Mouse (Mus musculus) layer of hippocampus, adult 9-10 months (tissue): ENCODE measurements at regions not wholly inside any gene's neighbourhood (a gene's known extent, or its start where the extent isn't known, plus 50 kb on each side); places are given as distances from the start of the nearest gene placed in this dataset.
"Not testable (repeated sequence)": the region's sequence is repeated elsewhere in the genome, so short reads cannot be mapped to it uniquely, and the experiment has no call there.

Experiments used
- DNase-seq: peaks from one replicate; pipeline ENCODE4 v3.0.0; 2022; ENCODE audit warnings: low spot score

GRCm38 (mm10) chr1:193536552-193536951, 166.5 kb upstream of the Camk1g start:
- DNase-seq = no peak

GRCm38 (mm10) chr1:193534449-193534848, 164.4 kb upstream of the Camk1g start:
- DNase-seq = no peak

GRCm38 (mm10) chr1:193526501-193526900, 156.4 kb upstream of the Camk1g start:
- DNase-seq = no peak

DNA sequence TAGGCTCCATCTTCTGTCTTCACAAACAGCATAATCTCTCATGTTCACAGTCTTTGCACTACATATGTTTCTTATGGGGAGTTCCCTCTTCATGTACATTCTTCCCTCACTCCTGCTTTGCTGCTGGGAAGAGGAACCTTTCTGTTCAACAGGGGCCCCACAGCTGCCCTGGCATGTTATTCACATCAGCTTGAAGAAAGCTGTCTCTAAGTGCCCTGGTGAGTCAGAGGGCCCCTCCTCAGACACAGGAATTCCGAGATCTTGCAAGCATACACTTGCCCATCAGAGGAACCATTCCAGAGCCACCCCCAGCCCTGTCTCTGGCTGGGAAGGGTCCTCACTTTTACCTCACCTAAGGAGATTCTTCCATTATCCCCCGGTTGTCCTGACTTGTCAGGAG, 151.9 kb upstream of the Camk1g start:
- DNase-seq = no peak

GRCm38 (mm10) chr1:193518840-193519239, 148.7 kb upstream of the Camk1g start:
- DNase-seq = no peak

DNA sequence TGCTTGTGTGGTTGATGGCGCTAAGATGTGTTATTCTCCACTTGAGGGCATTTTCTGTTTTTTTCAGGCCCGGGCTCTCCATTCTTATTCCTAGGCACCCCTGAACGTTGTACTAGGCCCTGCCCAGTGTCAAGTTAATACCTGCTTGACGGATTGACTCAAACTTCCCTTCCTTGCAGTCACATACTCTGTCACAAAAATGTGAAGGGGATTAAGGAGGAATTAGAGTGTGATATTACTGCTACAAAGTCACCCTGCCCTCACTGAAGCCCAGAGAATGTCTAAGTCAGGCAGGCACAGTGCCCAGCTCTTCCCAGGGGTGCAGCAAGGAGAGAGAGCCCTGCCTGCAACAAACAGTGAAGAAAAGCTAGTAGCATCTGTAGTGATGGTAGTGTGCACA, 147.9 kb upstream of the Camk1g start:
- DNase-seq = no peak

GRCm38 (mm10) chr1:193517293-193517692, 147.2 kb upstream of the Camk1g start:
- DNase-seq = no peak

GRCm38 (mm10) chr1:193516395-193516794, 146.3 kb upstream of the Camk1g start:
- no peak for DNase-seq

- DNase-seq = no peak
Observed at GRCm38 (mm10) chr1:193513929-193514710, 144.0 kb upstream of the Camk1g start.

- DNase-seq = no peak
Observed at GRCm38 (mm10) chr1:193510066-193510793, 140.1 kb upstream of the Camk1g start.

DNA sequence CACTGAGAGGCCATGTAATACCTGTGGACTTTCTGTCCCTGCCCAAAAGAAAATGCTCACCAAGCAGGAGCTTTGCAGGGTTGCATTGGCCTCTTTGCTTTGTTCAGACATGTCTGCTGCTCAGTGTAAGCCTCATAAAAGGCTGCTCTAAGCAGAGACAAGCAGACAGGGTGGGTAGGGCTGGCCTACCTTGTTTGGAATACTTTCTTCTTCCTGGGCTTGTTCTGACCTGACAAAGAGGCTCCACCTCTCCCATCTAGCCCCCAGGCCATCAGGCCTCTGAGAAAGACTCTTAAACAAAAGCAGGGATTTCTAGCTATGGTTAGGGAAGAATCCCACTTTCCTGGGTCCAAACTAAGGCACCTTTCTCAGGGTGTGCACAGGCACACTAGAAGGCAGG, 138.2 kb upstream of the Camk1g start:
- no peak for DNase-seq

DNA sequence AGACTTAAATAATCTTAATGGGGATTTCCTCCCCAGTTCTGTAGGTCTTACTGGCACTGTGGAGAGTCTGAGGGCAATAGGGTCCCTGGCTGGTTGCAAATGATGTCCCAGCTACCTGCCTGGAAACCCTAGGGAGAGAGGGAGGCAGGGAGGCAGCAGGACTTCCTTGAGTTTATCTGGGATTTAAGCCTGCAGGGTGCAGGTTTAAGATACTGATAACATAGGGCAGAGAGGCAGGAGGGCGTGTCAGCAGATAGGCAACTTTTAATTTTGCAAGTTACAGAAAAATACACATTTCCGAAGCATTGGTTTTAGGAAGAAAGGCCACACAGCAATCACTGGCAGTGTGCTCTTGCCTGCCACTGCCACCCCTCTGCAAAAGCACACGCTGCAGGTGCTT, 136.9 kb upstream of the Camk1g start:
- no peak for DNase-seq

- no peak for DNase-seq
Observed at GRCm38 (mm10) chr1:193505381-193505780, 135.3 kb upstream of the Camk1g start.

DNA sequence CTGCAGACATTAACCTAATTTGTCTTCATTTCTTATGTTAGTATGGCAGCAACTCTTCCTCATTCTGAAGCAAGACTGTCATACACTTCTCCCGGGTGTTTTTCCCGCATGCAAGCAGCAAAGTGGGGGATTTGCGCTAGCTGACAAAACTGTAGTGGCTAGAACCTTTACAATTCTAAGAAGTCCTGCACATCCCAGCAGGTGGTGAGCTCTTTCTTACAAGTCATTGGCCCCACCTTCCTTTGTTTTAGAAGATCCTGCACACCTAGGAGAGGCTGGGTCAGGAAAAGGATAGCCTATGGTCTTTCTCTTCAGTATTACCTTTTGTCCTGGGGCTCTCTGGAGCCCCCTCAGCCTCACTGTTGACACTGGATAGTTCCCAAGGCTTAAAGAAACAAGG, 134.5 kb upstream of the Camk1g start:
- no peak for DNase-seq

- peak; percentile 43 for DNase-seq
Observed at GRCm38 (mm10) chr1:193503624-193504325, 133.7 kb upstream of the Camk1g start.

DNA sequence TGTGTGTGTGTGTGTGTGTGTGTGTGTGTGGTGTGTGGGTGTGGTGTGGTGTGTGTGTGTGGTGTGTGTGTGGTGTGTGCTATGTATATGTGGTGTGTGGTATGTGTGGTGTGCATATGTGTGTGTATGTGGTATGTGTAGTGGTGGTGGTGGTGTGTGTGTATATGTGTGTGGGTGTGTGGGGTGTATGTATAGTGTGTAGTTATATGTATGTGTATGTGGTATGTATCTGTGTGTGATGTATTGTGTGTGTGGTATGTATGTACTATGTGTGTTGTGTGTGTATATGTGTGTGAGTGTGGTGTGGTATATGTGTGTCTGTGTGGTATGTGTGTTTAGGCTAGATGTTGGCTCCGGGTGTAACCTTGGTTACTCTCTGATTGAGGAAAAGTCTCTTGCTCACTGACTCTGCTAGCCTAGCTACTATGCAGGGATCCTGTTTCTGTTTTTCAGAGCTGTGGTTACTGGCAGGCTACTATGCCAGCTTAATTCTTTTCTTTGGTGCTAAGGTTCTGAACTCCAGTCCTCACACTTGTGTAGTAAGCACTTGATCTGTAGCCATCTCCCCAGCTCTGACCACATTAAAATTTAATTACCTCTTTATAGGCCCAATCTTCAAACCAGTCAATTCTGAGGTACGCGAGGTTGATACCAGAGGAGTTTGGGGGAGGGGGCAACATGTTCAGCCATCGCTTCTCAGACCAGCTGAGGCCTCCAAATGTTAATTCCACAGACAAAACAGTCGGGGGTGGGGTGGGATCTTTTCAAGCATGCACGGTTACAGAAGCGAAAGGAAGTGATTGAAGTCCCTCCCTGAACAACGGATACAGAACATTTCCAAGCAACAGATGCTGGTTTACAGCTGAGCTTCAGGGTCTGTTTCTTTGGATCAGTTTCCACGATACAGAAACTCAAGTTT, 126.4 kb upstream of the Camk1g start:
- no peak for DNase-seq

DNA sequence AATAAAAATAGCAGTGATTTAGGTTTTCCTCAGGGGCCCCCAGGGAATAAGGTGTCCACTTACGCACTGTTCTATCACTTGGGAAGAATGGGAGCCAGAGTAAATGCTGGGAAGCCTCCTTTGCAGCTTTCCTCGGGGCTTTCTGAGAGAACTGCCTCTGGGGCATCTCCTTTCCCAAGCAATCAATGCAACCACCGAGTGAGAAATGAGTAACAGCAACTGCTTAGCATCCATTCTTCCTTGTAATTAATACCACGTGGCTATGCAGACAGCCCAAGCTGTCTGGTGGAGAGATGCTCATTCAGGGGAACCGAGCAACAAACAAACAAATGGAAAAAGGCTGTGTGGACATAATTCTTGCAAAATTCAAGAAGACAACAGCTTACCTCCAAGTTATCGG, 117.9 kb upstream of the Camk1g start:
- DNase-seq = no peak

DNA sequence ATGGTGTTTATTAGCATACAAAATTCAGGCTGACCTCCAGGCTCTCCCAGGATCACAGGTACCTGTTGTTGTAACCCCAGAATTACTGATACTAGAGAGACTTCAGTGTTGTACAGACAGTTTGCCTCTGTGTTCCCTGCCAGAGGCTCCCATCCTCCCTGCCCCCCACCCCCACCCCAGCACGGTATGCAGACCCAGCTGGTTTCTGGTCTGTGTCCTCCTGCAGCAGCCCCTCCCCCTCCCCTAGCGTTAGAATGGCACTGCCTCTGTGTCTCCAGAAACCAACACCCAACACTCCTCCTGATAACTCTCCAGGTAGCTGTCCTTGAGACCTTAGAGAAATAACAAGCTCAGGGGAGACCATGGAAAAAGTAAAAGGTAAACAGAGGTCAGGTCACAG, 116.6 kb upstream of the Camk1g start:
- not testable (repeated sequence) for DNase-seq

- no peak for DNase-seq
Observed at GRCm38 (mm10) chr1:193484977-193485376, 114.9 kb upstream of the Camk1g start.

GRCm38 (mm10) chr1:193477298-193477697, 107.2 kb upstream of the Camk1g start:
- no peak for DNase-seq

DNA sequence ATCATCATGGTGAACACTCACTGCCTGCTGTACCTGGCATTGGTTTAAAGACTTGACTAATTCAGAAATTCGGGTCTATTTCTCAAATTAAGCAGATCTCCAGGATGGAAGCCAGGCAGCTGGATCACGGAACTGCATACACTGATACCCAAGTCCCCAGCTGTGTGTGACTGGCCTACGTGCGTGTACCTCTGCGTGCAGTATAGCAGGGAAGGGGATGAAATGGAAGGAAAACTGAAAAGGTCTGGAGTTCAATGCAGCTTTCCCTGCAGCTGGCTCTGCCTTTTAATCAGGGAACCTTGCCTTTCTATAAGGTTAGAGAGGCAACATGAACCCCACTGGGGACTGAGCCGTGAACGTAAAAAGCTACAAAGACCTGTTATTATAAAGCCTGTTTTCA, 106.7 kb upstream of the Camk1g start:
- DNase-seq = no peak

DNA sequence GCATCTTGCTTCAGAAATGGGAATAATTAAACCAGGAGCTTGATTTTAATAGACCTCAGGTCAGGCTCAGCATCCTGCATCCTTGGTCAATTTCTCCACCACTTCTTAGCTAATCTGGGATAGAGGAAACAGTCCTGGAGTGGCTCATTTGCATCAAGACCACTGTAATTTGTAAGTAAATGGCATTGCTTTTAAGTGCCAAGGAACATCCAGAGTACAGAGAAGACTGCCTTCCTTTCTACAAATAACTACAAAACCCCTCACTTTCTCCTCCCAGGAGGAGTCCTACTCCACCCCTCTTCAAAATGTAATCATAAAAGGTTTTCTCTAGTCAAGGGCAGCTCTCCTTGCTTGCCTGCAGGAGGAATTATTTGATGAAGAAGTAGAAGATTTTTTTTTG, 96.2 kb upstream of the Camk1g start:
- DNase-seq = no peak
